Mouse (Mus musculus) G1E (cell line): Measurements from ENCODE around the gene Med10.

Experiments
- CTCF ChIP-seq: IDR thresholded peaks from 2 replicates; pipeline ENCODE4 v1.5.1; 2012; ENCODE audit warnings: low read depth, low read length, inconsistent platforms, mixed read lengths
- POLR2AphosphoS5 ChIP-seq: IDR thresholded peaks from 2 replicates; pipeline ENCODE4 v1.6.1; 2012; ENCODE audit warnings: low read depth, low read length, inconsistent platforms; ENCODE audit not compliant: insufficient replicate concordance

- no peak for TF ChIP-seq POLR2AphosphoS5
- TF ChIP-seq CTCF: no peak
Observed at GRCm38 (mm10) chr13:69825396-69826095, 23.4 kb downstream of the Med10 start.
